Mouse (Mus musculus): ENCODE measurements at regions not wholly inside any gene's neighbourhood (a gene's known extent, or its start where the extent isn't known, plus 50 kb on each side); places are given as distances from the start of the nearest gene placed in this dataset.

GRCm38 (mm10) chr4:56633528-56633927 lies 106.3 kb upstream of the Gm26657 start:
- no peaks in the 10 kb centered on the region for H3K27me3 ChIP-seq (ENCODE audit: insufficient read depth, low read length)
- H3K4me3 ChIP-seq (replicated peaks; ENCODE audit: low read length), result no peak overlapping the region
- no peaks in the 10 kb centered on the region for H3K9me3 ChIP-seq (ENCODE audit: low read length)
- no peaks in the 10 kb centered on the region for H3K36me3 ChIP-seq (ENCODE audit: insufficient read depth, low read length)
- no peaks in the 10 kb centered on the region for H3K4me1 ChIP-seq (replicated peaks; ENCODE audit: low read depth, low read length)
- TF ChIP-seq CTCF (conservative IDR thresholded peaks at IDR 0.05; ENCODE audit: low read length), result no peak
- TF ChIP-seq NANOG (IDR thresholded peaks at IDR 0.05; ENCODE audit: borderline replicate concordance, low read length), result no peak
- TF ChIP-seq POU5F1 (IDR thresholded peaks at IDR 0.05; ENCODE audit: borderline replicate concordance, low read length), result no peak

- TF ChIP-seq NANOG (IDR thresholded peaks at IDR 0.05; ENCODE audit: borderline replicate concordance, low read length) (no peak), CTCF (conservative IDR thresholded peaks at IDR 0.05; ENCODE audit: low read length) (no peak), POU5F1 (IDR thresholded peaks at IDR 0.05; ENCODE audit: borderline replicate concordance, low read length) (no peak)
- Histone ChIP-seq H3K4me3 (replicated peaks; ENCODE audit: low read length) (no peak overlapping the region), H3K4me1 (replicated peaks; ENCODE audit: low read depth, low read length) (no peaks in the 10 kb centered on the region), H3K27me3 (ENCODE audit: insufficient read depth, low read length) (no peaks in the 10 kb centered on the region), H3K36me3 (ENCODE audit: insufficient read depth, low read length) (no peaks in the 10 kb centered on the region), H3K9me3 (ENCODE audit: low read length) (no peaks in the 10 kb centered on the region)
Measured at GRCm38 (mm10) chr4:56630251-56630650, 109.6 kb upstream of the Gm26657 start.

GRCm38 (mm10) chr4:56627206-56627605 lies 112.7 kb upstream of the Gm26657 start:
- TF ChIP-seq CTCF (conservative IDR thresholded peaks at IDR 0.05; ENCODE audit: low read length) (no peak), NANOG (IDR thresholded peaks at IDR 0.05; ENCODE audit: borderline replicate concordance, low read length) (no peak), POU5F1 (IDR thresholded peaks at IDR 0.05; ENCODE audit: borderline replicate concordance, low read length) (no peak)
- 0 out of 2 replicates have a peak, but pooled peaks cover under 1% of the 10 kb centered on the region for H3K9me3 ChIP-seq (ENCODE audit: low read length)
- no peaks in the 10 kb centered on the region for H3K4me1 ChIP-seq (replicated peaks; ENCODE audit: low read depth, low read length)
- no peaks in the 10 kb centered on the region for H3K36me3 ChIP-seq (ENCODE audit: insufficient read depth, low read length)
- H3K4me3 ChIP-seq (replicated peaks; ENCODE audit: low read length), result no peak overlapping the region
- no peaks in the 10 kb centered on the region for H3K27me3 ChIP-seq (ENCODE audit: insufficient read depth, low read length)

GRCm38 (mm10) chr4:56621782-56622181 lies 118.1 kb upstream of the Gm26657 start:
- Histone ChIP-seq H3K4me1 (replicated peaks; ENCODE audit: low read depth, low read length) (no peaks in the 10 kb centered on the region), H3K27me3 (ENCODE audit: insufficient read depth, low read length) (no peaks in the 10 kb centered on the region), H3K4me3 (replicated peaks; ENCODE audit: low read length) (no peak overlapping the region), H3K9me3 (ENCODE audit: low read length) (peaks cover 17% of the 10 kb centered on the region), H3K36me3 (ENCODE audit: insufficient read depth, low read length) (no peaks in the 10 kb centered on the region)
- no peak for TF ChIP-seq POU5F1 (IDR thresholded peaks at IDR 0.05; ENCODE audit: borderline replicate concordance, low read length)
- TF ChIP-seq CTCF (conservative IDR thresholded peaks at IDR 0.05; ENCODE audit: low read length), result no peak
- TF ChIP-seq NANOG (IDR thresholded peaks at IDR 0.05; ENCODE audit: borderline replicate concordance, low read length), result no peak

GRCm38 (mm10) chr4:56621356-56621755 lies 118.5 kb upstream of the Gm26657 start:
- Histone ChIP-seq H3K4me3 (replicated peaks; ENCODE audit: low read length) (no peak overlapping the region), H3K27me3 (ENCODE audit: insufficient read depth, low read length) (no peaks in the 10 kb centered on the region), H3K4me1 (replicated peaks; ENCODE audit: low read depth, low read length) (no peaks in the 10 kb centered on the region), H3K36me3 (ENCODE audit: insufficient read depth, low read length) (no peaks in the 10 kb centered on the region), H3K9me3 (ENCODE audit: low read length) (peaks cover 17% of the 10 kb centered on the region)
- TF ChIP-seq NANOG (IDR thresholded peaks at IDR 0.05; ENCODE audit: borderline replicate concordance, low read length), result no peak
- no peak for TF ChIP-seq POU5F1 (IDR thresholded peaks at IDR 0.05; ENCODE audit: borderline replicate concordance, low read length)
- no peak for TF ChIP-seq CTCF (conservative IDR thresholded peaks at IDR 0.05; ENCODE audit: low read length)

- TF ChIP-seq POU5F1 (IDR thresholded peaks at IDR 0.05; ENCODE audit: borderline replicate concordance, low read length) (no peak), NANOG (IDR thresholded peaks at IDR 0.05; ENCODE audit: borderline replicate concordance, low read length) (no peak), CTCF (conservative IDR thresholded peaks at IDR 0.05; ENCODE audit: low read length) (no peak)
- Histone ChIP-seq H3K9me3 (ENCODE audit: low read length) (peaks cover 17% of the 10 kb centered on the region), H3K4me1 (replicated peaks; ENCODE audit: low read depth, low read length) (no peaks in the 10 kb centered on the region), H3K4me3 (replicated peaks; ENCODE audit: low read length) (no peak overlapping the region), H3K27me3 (ENCODE audit: insufficient read depth, low read length) (no peaks in the 10 kb centered on the region), H3K36me3 (ENCODE audit: insufficient read depth, low read length) (no peaks in the 10 kb centered on the region)
Measured at GRCm38 (mm10) chr4:56620628-56621027, 119.2 kb upstream of the Gm26657 start.

GRCm38 (mm10) chr4:56619803-56620202 lies 120.1 kb upstream of the Gm26657 start:
- H3K4me3 ChIP-seq (replicated peaks; ENCODE audit: low read length), result no peak overlapping the region
- peaks cover 17% of the 10 kb centered on the region for H3K9me3 ChIP-seq (ENCODE audit: low read length)
- TF ChIP-seq NANOG (IDR thresholded peaks at IDR 0.05; ENCODE audit: borderline replicate concordance, low read length) (no peak), CTCF (conservative IDR thresholded peaks at IDR 0.05; ENCODE audit: low read length) (no peak)
- no peaks in the 10 kb centered on the region for H3K4me1 ChIP-seq (replicated peaks; ENCODE audit: low read depth, low read length)
- no peaks in the 10 kb centered on the region for H3K36me3 ChIP-seq (ENCODE audit: insufficient read depth, low read length)
- no peaks in the 10 kb centered on the region for H3K27me3 ChIP-seq (ENCODE audit: insufficient read depth, low read length)

- Histone ChIP-seq H3K4me1 (replicated peaks; ENCODE audit: low read depth, low read length) (no peaks in the 10 kb centered on the region), H3K4me3 (replicated peaks; ENCODE audit: low read length) (no peak overlapping the region), H3K9me3 (ENCODE audit: low read length) (peaks cover 17% of the 10 kb centered on the region), H3K27me3 (ENCODE audit: insufficient read depth, low read length) (no peaks in the 10 kb centered on the region), H3K36me3 (ENCODE audit: insufficient read depth, low read length) (no peaks in the 10 kb centered on the region)
- TF ChIP-seq POU5F1 (IDR thresholded peaks at IDR 0.05; ENCODE audit: borderline replicate concordance, low read length), result no peak
- no peak for TF ChIP-seq NANOG (IDR thresholded peaks at IDR 0.05; ENCODE audit: borderline replicate concordance, low read length)
- TF ChIP-seq CTCF (conservative IDR thresholded peaks at IDR 0.05; ENCODE audit: low read length), result no peak
Measured at GRCm38 (mm10) chr4:56619054-56619453, 120.8 kb upstream of the Gm26657 start.

GRCm38 (mm10) chr4:56618433-56618832 lies 121.4 kb upstream of the Gm26657 start:
- TF ChIP-seq POU5F1 (IDR thresholded peaks at IDR 0.05; ENCODE audit: borderline replicate concordance, low read length) (no peak), NANOG (IDR thresholded peaks at IDR 0.05; ENCODE audit: borderline replicate concordance, low read length) (no peak), CTCF (conservative IDR thresholded peaks at IDR 0.05; ENCODE audit: low read length) (no peak)
- H3K9me3 ChIP-seq (ENCODE audit: low read length), result peaks cover 17% of the 10 kb centered on the region
- no peaks in the 10 kb centered on the region for H3K4me1 ChIP-seq (replicated peaks; ENCODE audit: low read depth, low read length)
- no peaks in the 10 kb centered on the region for H3K27me3 ChIP-seq (ENCODE audit: insufficient read depth, low read length)
- no peak overlapping the region for H3K4me3 ChIP-seq (replicated peaks; ENCODE audit: low read length)
- no peaks in the 10 kb centered on the region for H3K36me3 ChIP-seq (ENCODE audit: insufficient read depth, low read length)

All from E14TG2a.4 (cell line).